Mouse (Mus musculus) limb, embryonic 11.5 days (tissue): ENCODE results near the gene Otud3. TPM values are rescaled to one million over a fixed set of nuclear protein-coding genes. Genes with fewer than 3 reads are reported as not detected.
"Not testable (repeated sequence)": the region's sequence is repeated elsewhere in the genome, so short reads cannot be mapped to it uniquely, and the experiment has no call there.

Experiments
- ATAC-seq: fragments of 200-750 bp; cut with Nextera tagmentation; 2 replicates; pipeline ENCODE4 v1.8.0; 2017; ENCODE audit warnings: low read depth; ENCODE audit not compliant: insufficient number of reproducible peaks, low FRiP score, low TSS enrichment
- DNase-seq: peaks from one replicate; pipeline ENCODE4 v3.0.0-alpha.2; 2015; ENCODE audit warnings: low spot score
- H3K27ac ChIP-seq: fragments of 300-500 bp; sonication (generic); replicated peaks from 2 replicates; pipeline ENCODE4 v1.5.1; 2014; ENCODE audit warnings: low read depth, mild to moderate bottlenecking, low read length
- H3K27me3 ChIP-seq: fragments of 300-500 bp; sonication (generic); 2 replicates; pipeline ENCODE4 v1.6.1; 2014; ENCODE audit warnings: mild to moderate bottlenecking, low read length, mixed read lengths; ENCODE audit not compliant: control insufficient read depth, insufficient read depth
- H3K36me3 ChIP-seq: fragments of 300-500 bp; sonication (generic); 2 replicates; pipeline ENCODE4 v1.6.1; 2014; ENCODE audit warnings: mild to moderate bottlenecking, low read length, moderate library complexity, mixed read lengths; ENCODE audit not compliant: control insufficient read depth, insufficient read depth
- H3K4me1 ChIP-seq: fragments of 300-500 bp; sonication (generic); 2 replicates; pipeline ENCODE4 v1.6.1; 2014; ENCODE audit warnings: low read length, mixed read lengths; ENCODE audit not compliant: control insufficient read depth, insufficient read depth
- H3K4me2 ChIP-seq: fragments of 300-500 bp; sonication (generic); 2 replicates; pipeline ENCODE4 v1.6.1; 2014; ENCODE audit warnings: low read depth, mild to moderate bottlenecking, moderate library complexity; ENCODE audit not compliant: severe bottlenecking
- H3K4me3 ChIP-seq: fragments of 300-500 bp; sonication (generic); 2 replicates; pipeline ENCODE4 v1.5.1; 2014; ENCODE audit warnings: low read depth, low read length
- H3K9ac ChIP-seq: fragments of 300-500 bp; sonication (generic); 2 replicates; pipeline ENCODE4 v1.6.1; 2014; ENCODE audit warnings: mild to moderate bottlenecking, low read length
- H3K9me3 ChIP-seq: fragments of 300-500 bp; sonication (generic); 2 replicates; pipeline ENCODE4 v1.6.1; 2016; ENCODE audit warnings: low read length; ENCODE audit not compliant: control insufficient read depth
- WGBS: fragments of 180-500 bp; shearing (Covaris S2); extraction: QIAGEN DNeasy Blood & Tissue Kit; methylation state at CpG from one replicate; pipeline ENCODE4 v1.1.7; 2014; 5-methylcytosine and 5-hydroxymethylcytosine counted together
- polyA plus RNA-seq: library from polyadenylated mRNA; unstranded; fragments of >200 nt; fragmentation: Nextera tagmentation; extraction: Ambion mirVana; gene quantifications from 2 replicates; pipeline ENCODE4 v1.2.1, GENCODE M21; 2014

Otud3 gene
- polyA plus RNA-seq, 1 experiment from 2014 or later: 3.7 TPM

DNA sequence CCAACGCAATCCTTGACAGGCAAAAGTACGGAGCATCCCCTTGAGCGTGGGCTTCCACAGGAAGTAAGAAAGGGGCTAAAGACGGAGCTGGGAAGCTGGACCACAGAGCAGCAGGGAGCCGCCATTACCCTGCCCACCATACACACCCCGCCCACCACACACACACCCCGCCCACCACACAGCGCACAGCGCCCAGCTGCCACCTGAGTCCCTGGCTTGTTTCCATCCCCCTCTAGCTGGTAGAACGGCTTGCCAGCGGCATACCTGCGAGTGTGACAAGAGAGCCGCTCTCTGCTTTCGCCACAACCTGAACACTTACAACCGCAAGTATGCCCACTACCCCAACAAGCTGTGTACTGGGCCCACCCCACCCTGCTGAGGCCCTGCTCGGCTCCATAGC lies 31.6 kb downstream of the Otud3 start:
- H3K4me1 ChIP-seq: peaks cover 3% of the 10 kb centered on the region; the same call in 1 of the 2 replicates
- no peaks in the 10 kb centered on the region for H3K27me3 ChIP-seq
- H3K36me3 ChIP-seq: no peaks in the 10 kb centered on the region
- no peak overlapping the region for H3K27ac ChIP-seq
- H3K9ac ChIP-seq: 0 out of 2 replicates have a peak overlapping the region, but pooled peaks have one; percentile 32
- WGBS: 7% methylated on average over 15 of the region's 16 CpGs
- H3K4me2 ChIP-seq: peak overlapping the region; percentile 36
- H3K4me3 ChIP-seq: no peak overlapping the region
- no peaks in the 10 kb centered on the region for H3K9me3 ChIP-seq
- ATAC-seq: peak; percentile 57; the same call in 1 of the 2 replicates
- peak; percentile 47 for DNase-seq

DNA sequence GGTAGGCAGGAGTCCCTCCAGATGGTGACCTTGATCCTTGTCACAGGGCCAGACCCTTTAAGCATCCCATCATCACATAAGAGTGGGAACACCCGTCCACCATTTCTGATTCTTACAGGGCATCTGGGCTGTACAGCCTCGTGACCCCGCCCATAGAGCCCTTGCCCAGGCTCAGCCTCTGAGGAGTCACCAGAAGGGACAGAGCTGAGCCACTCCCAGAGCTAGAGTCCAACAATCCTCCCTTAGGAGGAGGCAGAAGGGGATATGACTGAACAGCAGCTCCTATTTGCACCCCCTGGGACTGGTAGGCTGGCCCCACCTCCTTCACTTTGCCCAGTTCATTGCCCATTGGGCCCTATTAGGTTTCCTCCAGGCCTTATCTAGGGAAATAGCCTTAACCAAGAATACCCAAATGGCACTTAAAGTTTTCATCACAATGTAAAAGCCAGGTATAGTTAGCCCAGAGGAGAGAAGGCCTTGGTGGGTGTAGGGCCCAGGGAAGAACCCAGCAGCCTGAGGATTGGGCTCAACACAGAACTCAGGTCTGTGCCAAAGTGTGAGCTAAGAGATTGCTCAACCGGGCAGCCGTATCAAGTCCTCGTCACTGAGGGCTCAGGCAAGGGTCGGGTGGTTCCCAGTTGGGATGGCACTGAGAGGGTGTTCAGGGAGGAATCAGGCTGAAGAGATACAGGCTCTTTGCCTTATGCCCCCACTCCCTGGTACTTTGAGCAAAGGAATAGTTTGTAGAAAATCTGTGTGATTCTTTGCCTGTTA lies 32.7 kb downstream of the Otud3 start:
- no peak overlapping the region for H3K9ac ChIP-seq
- no peak overlapping the region for H3K27ac ChIP-seq
- WGBS: 89% methylated on average over 7 of the region's 7 CpGs

DNA sequence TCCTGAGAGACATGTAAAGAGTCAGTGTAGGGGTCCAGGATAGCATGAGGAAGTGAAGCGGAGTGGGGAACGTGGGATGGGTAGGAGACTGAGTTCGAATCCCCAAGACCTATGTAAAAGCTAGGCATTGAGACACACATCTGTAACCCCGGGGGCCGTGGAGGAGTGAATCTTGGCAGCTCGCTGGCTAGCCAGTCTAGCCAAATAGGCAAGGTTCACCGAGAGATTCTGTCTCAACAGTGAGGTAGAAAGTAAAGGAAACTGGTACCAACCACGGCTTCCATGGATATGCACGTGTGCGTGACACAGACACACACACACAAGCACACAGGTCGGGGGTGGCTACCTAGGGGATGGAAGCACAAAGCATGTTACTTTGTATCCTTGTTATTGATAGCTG lies 33.9 kb downstream of the Otud3 start:
- no peak for DNase-seq
- Histone ChIP-seq H3K36me3 (no peaks in the 10 kb centered on the region), H3K4me3 (no peak overlapping the region), H3K4me1 (peaks cover 3% of the 10 kb centered on the region; the same call in 1 of the 2 replicates), H3K27ac (no peak overlapping the region), H3K4me2 (no peak overlapping the region), H3K27me3 (no peaks in the 10 kb centered on the region), H3K9me3 (no peaks in the 10 kb centered on the region), H3K9ac (no peak overlapping the region)
- 85% methylated on average over 11 of the region's 11 CpGs for WGBS
- ATAC-seq: no peak

More for the DNA sequence above, 32.7 kb downstream of the Otud3 start:
- ATAC-seq: no peak
- H3K4me1 ChIP-seq: peaks cover 3% of the 10 kb centered on the region; the same call in 1 of the 2 replicates
- no peaks in the 10 kb centered on the region for H3K27me3 ChIP-seq
- no peak overlapping the region for H3K4me2 ChIP-seq
- no peaks in the 10 kb centered on the region for H3K36me3 ChIP-seq
- no peak for DNase-seq
- H3K9me3 ChIP-seq: no peaks in the 10 kb centered on the region
- H3K4me3 ChIP-seq: no peak overlapping the region

DNA sequence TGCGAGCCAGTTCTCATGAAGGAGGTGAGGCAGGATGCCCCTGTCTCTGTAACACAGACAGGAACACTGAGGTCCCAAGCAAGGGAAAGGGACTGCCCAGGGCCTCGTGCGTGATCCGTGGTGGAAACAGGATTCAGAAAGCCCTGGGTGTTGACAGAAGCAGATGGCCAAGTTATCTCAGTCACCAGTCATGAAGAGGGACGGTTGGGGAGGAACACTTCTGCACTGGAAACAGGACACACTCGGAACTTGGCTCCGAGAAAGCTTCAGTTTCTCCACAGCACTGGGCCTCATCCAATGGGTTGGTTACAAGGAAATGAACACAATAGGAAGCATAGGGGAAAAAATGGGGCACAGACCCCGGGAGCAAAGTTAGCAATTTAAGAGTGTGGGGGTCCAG lies 35.0 kb downstream of the Otud3 start:
- Histone ChIP-seq H3K9me3 (no peaks in the 10 kb centered on the region), H3K9ac (no peak overlapping the region), H3K27me3 (no peaks in the 10 kb centered on the region), H3K27ac (no peak overlapping the region), H3K4me2 (no peak overlapping the region), H3K36me3 (no peaks in the 10 kb centered on the region), H3K4me1 (peaks cover 3% of the 10 kb centered on the region; the same call in 1 of the 2 replicates), H3K4me3 (no peak overlapping the region)
- no peak for DNase-seq
- 48% methylated on average over 8 of the region's 8 CpGs for WGBS
- ATAC-seq: no peak

DNA sequence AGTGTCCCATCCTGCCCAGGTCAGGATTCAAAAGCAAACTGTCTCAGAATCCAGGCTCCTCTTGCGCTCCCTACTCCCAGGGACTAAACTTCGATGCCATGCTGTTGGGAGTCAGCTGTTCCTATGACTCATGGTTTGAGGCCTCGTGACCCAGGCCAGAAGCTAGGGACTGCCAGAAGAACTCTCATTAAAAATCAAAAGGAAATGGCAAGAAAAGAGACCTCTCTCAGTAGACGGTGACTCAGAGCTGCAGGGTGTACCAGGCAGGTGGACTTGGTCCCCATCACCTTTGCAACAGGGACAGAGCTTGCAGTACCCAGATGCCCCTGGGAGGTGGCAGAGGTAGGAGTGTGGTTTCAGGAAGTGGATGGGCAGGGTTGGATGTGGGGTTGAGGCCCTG lies 36.0 kb downstream of the Otud3 start, which contains the start of gene Pla2g2e:
Gene Pla2g2e (plus strand): TSS at position 212 of the 400 bp plus-strand sequence.
- no peak for DNase-seq
- H3K27ac ChIP-seq: no peak within 1 kb of the TSS
- H3K9me3 ChIP-seq: no peaks in the 10 kb centered on the region
- WGBS: 77% methylated on average over 4 of the region's 4 CpGs
- no peaks in the 10 kb centered on the region for H3K36me3 ChIP-seq
- H3K27me3 ChIP-seq: no peaks in the 10 kb centered on the region
- H3K4me1 ChIP-seq: peaks cover 3% of the 10 kb centered on the region; the same call in 1 of the 2 replicates
- ATAC-seq: no peak
- H3K9ac ChIP-seq: no peak within 1 kb of the TSS
- no peak within 1 kb of the TSS for H3K4me2 ChIP-seq
- no peak within 1 kb of the TSS for H3K4me3 ChIP-seq

DNA sequence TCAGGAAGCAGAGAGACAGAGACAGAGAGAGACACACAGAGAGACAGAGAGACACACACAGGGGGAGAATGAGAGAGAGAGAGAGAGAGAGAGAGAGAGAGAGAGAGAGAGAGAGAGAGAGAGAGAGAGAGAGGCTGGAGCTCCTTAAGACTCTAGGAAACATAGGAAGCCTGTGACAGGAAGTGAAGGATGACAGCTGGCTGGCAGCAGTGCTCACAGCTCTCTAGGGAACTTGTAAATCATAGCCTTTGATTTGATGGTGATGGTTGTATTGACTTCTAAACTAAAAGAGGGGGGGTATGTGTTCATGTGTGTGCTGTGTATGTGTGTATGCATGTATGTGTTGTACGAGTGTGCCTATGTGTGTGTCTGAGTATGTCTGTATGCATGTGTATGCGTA lies 37.8 kb downstream of the Otud3 start:
- H3K36me3 ChIP-seq: no peaks in the 10 kb centered on the region
- no peak overlapping the region for H3K9ac ChIP-seq
- H3K27me3 ChIP-seq: no peaks in the 10 kb centered on the region
- H3K9me3 ChIP-seq: no peaks in the 10 kb centered on the region
- no peak overlapping the region for H3K4me2 ChIP-seq
- 98% methylated on average over 2 of the region's 2 CpGs for WGBS
- no peak for ATAC-seq
- H3K27ac ChIP-seq: no peak overlapping the region
- H3K4me3 ChIP-seq: no peak overlapping the region
- no peaks in the 10 kb centered on the region for H3K4me1 ChIP-seq
- no peak for DNase-seq

DNA sequence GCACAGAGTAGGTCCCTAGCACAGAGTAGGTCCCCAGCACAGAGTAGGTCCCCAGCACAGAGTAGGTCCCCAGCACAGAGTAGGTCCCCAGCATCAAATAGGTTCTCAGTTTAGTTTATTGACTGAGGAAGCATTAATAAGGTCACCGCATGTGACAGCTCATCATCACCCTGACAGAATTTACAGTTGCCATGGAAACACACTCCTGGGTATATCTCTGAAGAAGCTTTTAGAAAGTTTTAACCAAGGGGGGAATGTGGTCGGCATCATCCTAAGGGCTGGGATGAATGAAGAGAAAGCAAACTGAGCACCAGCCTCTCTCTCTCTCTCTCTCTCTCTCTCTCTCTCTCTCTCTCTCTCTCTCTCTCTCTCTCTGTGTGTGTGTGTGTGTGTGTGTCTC lies 38.5 kb downstream of the Otud3 start:
- H3K27me3 ChIP-seq, H3K4me1 ChIP-seq, H3K9me3 ChIP-seq, H3K4me3 ChIP-seq, DNase-seq, H3K4me2 ChIP-seq, H3K36me3 ChIP-seq, H3K27ac ChIP-seq, H3K9ac ChIP-seq, ATAC-seq: not testable (repeated sequence)
- WGBS: 88% methylated on average over 2 of the region's 2 CpGs

DNA sequence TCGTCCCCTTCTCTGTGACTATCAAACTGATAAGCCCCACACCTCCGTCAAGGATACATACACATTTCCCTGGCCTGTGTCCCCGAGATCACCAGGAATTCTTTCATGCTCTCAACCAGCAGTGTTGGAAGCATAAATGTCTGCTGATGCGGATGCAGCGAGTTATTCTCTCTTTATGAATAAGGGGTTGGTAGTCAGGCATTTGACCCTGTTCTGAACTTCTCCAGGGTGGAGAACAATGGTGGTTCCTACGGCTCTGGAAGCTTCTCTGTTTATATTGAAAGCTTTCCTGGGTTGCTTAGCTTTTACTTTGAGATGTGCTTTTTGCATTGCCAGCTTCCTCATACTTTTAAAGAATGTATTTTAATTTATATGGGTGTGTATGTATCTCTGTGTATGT lies 39.9 kb downstream of the Otud3 start, which contains the start of gene Gm13030:
Gene Gm13030 (minus strand): TSS at position 101 of the 400 bp plus-strand sequence.
- 90% methylated on average over 6 of the region's 6 CpGs for WGBS
- no peak within 1 kb of the TSS for H3K9ac ChIP-seq
- no peak for ATAC-seq
- no peak within 1 kb of the TSS for H3K4me3 ChIP-seq
- H3K36me3 ChIP-seq: no peaks in the 10 kb centered on the region
- H3K9me3 ChIP-seq: no peaks in the 10 kb centered on the region
- no peak within 1 kb of the TSS for H3K27ac ChIP-seq
- no peaks in the 10 kb centered on the region for H3K27me3 ChIP-seq
- H3K4me1 ChIP-seq: no peaks in the 10 kb centered on the region
- no peak for DNase-seq
- no peak within 1 kb of the TSS for H3K4me2 ChIP-seq
